Mouse (Mus musculus) urinary bladder, postnatal 4 days (tissue): ENCODE measurements around the gene Zfp385c.
A peak's percentile ranks its signal among the peaks of the same experiment; 100 is the strongest.
"Not testable (repeated sequence)": the region's sequence is repeated elsewhere in the genome, so short reads cannot be mapped to it uniquely, and the experiment has no call there.

Experiments
- DNase-seq, 2 experiments: peaks; one replicate each; pipeline ENCODE4 v3.0.0; 2021 to 2022; ENCODE audit warnings: low spot score in 2 of 2

The Zfp385c gene

DNA sequence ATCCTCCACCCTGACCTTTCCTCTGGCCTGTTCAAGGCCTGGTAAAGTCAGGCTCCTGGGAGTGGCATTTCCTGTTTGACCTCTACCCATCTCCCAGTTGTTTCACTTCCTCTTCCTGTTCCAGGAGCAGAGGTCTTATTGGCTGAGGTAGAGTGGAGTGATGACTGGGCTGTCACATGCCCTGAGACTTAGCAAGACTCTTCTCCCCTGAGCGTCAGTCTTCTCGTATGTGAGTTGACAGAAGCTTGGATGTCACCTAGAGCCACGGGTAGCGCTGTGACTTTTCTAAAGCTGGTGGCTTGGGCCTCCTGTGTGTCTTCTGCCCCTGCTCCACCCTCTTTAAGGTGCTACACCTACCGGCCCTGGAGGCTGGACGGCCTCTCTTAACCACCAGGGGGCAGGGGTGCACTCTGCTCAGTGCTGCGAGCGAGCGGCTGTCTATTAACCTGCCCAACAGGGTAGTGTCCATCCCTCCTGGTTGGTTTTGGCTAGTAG, 65.5 kb downstream of the Zfp385c start:
- peak; percentile 64 to 81 for DNase-seq

DNA sequence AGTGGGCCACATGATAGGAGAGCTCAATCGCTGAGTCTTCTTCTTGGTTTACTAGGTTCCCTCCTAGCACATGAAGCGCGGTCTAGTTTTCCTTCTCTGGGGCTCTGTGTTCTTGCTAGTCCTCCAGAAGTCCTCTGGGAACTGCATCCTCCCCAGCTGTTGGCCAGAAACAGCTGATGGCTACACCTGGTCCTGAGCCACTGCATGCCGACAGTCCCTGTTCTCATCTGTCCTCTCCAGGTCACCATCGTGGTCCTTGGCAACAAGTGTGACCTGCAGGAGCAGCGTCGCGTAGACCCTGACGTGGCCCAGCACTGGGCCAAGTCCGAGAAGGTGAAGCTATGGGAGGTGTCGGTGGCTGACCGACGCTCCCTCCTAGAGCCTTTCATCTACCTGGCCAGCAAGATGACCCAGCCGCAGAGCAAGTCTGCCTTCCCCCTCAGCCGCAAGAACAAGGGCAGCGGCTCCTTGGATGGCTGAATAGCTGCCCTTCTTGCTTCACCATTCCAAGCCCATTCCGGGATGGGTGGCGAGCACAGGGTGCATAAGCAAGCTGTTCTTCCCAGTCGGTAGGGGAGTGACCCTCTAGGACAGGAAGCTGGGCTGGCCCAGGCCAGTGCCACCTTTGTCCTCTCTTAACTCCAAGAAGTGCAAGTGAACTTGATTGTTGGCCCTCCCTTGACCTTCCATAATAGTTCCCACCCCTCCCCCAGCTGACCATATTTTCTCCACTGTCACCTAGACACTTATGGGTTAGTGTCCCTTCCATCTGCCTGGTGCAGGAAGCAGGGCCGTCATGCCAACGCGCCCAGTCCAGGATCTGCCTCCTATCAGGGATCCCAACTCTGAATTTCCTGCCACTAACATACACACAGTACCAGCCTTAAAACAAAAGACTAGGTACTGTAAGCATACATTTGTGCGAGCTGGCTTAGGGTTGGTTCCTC, 66.2 kb downstream of the Zfp385c start:
- DNase-seq: no peak

DNA sequence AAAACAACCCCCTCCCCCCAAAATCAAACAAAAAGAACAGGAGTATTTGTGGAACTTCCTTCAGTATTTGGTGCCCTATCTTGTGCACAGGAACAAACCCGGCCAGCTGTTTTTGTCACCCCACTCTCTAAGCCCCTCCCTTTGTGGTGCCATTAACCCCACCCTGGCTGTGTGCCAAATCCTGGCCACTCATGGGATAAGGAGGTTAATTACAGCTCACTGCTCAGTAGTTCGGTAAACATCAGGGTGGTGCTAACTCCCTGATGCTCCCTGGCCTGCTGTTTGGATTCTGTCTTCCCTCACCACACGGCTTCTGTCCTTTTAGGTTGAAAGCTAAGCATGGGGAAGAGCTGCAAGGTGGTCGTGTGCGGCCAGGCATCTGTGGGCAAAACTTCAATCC, 68.4 kb downstream of the Zfp385c start:
- DNase-seq: no peak

DNA sequence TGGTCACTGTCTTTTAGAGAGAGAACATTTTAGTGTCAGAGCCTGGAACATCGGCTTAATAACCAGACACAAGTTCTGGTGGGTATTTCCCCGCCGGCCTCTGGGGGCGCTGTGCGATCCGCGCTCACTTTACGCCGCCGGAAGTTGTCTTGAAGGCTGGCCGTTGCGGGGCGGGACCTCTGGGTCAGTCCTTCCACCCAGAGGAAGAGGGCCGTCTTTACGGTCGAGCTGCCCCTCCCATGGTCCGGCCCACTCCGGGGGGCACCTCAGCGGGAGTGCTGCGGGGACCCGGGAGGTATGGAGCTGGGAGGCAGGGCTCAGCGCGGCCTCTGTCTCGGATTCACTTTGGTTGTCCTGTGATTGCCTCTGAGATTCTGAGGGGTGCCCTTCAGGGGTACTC, 69.5 kb downstream of the Zfp385c start:
- peak; percentile 92 to 94 for DNase-seq

DNA sequence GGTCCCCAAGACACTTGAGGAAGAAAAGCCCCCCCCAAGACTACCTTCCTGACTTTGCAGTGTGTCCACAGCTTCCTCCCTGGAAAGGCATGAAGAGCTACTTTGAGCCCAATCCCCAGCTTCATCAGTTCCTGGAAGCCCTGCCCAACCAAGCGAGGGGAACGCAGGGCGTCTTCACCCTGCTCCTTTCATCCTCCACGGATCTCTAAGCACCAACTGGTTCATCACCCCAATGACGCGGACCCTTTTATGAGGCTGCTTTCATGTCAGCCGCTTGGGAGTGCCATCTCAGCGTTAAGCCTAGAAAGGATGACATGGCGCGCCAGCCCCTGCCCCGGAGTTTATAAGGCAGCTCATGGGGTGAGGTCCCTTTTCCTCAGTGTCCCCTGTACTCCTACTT, 72.3 kb downstream of the Zfp385c start, which contains the start of gene Dnajc7:
Dnajc7 (minus strand) TSS at position 187 of the 400 bp plus-strand sequence.
- no peak for DNase-seq

DNA sequence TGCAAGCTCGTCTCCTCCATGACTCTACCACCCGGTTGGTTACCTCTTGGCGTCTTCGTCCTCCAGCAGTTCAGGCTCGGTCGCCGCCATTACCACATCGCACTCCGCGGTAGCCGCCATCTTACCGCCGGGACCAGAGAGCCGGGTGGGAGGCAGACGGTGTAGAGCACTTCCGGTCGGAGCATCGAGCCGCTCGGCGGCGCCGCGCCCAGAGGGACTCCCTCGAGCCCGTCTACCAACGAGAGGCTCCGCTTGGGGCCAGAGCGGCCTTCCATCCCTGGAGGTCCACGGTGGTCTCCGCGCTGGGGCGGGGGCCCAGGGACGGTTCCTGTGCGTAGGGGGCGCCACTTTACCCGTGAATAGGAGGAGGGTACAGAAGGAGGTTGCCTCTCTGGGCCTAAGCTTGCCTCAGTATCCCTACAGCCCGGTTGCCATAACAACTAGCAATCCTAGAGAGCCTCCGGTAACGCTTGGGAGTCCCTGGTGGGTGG, 72.7 kb downstream of the Zfp385c start:
- DNase-seq: peak; percentile 93

DNA sequence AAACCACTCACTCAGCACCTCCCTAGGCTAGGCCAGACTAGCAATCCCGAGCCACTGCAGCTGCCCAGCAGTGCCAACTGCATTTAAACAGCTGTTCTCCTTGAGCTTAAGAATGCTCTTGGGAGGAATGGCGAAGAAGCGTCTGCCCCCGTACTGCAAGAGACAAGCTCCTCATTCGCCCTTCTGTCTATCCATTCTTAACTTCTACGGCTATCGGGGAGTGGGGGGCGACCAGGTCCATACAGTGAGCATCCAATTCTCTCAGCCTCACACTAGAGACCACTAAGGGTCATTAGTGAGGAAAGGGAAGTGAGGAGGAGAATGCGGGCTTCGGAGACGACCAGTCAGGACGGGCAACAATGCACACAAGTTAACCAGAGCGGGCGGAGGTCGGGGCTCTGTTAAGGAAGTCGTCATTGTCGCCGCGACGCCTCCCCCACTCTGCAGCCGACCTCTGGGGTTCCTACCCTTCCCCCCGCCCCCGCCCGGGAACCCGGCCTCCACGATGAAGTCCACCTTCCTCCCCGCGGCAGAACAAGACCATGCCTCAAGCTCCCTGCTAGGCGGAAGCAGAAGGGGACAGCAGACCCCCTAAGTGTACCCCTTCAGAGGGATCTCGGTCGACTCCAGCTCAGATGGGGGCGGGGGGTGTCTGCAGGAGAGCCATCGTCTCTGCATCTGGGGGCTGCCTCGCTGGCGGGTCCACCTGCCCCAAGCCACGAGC, 73.3 kb downstream of the Zfp385c start, which contains the start of gene Nkiras2:
Nkiras2 (plus strand) TSS at position 484 of the 724 bp plus-strand sequence.
- peak in 1 of 2 experiments; percentile 52 for DNase-seq

DNA sequence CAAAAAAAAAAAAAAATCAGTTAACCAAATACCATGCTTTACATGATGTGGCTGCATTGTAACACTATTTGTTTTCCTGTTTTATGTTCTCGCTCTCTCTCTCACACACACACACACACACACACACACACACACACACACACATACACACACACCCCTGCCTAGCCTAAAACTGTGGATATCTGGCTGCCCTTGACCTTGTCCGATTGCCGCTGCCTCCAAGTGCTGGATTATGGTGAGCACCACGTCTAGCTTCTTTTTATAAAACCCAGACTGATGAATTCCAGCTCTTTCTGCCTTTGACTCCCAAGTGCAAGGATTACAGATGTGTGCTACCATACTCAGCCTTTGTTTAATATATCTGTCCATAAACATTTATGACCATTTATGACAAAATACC, 74.8 kb downstream of the Zfp385c start:
- DNase-seq: no peak

DNA sequence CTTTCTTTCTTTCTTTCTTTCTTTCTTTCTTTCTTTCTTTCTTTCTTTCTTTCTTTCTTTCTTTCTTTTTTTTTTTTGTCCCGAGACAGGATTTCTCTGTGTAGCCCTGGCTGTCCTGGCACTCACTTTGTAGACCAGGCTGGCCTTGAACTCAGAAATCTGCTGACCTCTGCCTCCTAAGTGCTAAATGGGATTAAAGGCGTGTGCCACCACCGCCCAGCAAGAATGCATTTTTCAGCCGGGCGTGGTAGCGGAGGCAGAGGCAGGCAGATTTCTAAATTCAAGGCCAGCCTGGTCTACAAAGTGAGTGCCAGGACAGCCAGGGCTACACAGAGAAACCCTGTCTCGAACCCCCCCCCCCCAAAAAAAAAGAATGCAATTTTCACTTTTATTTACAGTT, 75.4 kb downstream of the Zfp385c start:
- DNase-seq: not testable (repeated sequence)

DNA sequence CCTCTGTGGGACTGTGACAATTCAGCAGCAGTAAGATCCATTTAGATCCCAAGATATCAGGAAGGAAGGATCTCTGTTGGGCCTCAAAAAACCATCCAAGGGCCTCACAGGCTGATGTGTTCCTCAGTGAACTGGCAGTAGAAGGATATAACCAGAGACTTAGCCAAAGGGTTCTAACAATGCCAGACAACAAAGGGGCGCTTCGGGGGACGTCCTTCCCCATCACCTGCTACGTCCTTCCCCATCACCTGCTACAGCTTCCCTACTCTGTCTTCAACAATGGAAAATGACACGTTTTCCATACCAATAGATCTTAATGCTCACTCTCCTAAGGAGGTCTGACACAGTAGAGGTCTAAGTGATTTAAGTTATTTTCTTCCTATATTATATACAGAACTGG, 75.9 kb downstream of the Zfp385c start:
- no peak for DNase-seq

DNA sequence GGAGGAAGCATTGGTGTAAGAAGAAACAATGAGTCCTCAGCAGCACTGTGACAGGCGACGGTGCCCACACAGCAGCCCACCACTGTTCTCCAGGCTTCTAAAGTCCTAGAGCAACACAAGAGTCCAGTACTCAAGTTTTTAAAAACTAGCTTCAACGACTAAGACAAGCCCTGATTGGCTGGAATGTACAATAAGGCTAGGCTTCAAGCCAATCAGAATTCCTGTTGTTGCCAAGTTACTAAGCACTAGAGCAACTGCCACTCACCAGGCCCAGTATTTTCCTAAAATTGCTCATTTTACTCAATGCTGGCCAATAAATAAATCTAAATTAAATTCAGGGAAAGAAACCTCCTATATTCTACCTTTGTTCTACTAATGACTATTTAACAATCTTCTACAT, 79.0 kb downstream of the Zfp385c start:
- DNase-seq: no peak

DNA sequence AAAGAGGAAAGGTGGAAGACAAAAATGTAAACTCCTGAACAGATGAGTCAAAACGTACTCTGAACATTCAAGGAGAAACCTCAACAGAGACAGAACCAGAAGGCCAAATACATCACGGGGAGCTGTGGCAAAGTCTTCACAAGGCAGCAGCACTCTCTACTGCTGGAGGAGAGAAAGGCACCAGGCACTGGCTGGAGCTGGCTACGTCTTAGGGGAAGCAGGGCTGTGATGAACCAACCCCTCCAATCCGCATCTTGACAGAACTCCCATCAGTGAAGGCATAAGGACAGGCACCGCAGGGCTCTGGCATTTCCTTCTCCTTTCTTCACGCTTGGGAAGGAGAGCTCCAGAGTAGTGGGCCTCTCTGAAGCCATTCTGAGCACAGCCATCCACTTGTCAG, 80.6 kb downstream of the Zfp385c start:
- no peak for DNase-seq

DNA sequence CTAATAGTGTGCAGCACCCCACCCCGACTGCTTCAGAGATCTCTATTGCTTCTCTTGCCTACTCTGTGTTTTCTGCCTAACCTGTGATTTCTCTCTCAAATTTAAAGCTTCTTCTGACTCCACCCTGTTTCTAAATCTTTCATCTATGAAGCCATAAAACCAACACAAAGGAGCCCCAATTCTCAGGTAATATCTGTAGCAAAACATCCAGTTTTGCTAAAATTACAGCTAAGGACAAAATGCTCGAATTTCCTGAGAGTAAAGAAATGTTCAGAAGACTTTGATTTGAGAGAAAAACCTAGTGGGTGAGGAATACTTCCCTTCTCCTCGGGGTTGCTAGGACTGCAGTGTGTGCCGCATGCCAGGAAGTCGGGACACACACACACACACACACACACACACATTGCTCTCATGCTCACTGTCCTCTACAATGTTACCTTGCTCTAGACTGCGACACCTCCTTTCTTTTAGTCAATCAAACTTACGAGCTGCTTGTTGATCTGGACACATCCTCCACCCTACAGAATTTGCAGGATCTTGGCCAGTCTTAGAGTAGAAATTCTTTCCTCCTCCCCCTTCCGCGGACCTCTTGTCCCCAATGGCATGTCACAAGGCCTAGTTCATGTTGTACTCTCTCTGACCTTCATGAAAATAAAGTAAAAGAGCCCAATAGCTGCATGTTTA, 82.1 kb downstream of the Zfp385c start:
- no peak for DNase-seq

DNA sequence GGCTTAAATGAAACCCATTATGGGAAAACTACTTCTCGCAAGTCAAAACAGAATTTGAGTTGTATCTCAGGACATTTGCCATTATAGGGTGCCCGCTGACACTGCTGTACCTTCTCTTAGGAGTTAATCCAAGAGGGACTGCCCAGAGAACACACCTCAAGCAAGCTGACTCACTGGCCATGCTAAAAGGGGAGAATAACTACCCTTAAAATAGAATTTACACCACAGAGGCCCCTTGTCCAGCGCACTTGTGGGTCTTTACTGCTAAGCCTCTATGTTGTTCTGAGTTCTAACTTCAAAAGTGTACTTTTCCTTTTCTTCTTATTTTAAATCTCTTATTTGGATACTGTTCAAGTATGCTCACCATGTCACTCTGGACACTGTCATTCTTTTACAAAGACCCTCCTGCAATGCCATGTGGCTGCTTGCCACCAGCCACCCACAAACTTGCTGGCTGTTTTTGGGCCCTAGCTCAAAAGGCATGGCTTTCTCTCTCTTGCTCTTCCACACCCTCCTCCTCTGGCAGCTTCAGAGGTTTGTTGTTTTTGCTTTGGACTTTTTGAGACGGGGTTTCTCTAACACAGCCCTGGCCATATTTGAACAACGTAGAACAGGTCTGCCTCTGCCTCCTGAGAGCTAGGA, 82.8 kb downstream of the Zfp385c start:
- DNase-seq: no peak

DNA sequence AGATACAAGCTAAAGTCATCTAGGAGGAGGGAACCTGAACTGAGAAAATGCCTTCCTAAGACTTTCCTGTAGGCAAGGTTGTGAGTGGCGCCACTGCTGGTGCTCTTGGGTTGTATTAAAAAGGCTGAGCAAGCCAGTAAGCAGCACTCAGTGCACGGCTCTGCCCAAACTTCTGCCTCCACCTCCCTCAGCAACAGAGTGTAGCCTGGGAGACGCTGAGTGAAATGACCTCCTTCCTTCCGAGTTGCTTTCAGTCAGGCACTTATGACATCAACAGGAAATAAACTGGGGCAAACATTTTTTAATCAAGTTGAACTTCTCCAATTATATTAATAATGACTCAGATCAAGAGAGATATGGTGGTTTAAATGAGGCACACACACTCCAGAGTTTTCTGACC, 83.5 kb downstream of the Zfp385c start:
- no peak for DNase-seq

DNA sequence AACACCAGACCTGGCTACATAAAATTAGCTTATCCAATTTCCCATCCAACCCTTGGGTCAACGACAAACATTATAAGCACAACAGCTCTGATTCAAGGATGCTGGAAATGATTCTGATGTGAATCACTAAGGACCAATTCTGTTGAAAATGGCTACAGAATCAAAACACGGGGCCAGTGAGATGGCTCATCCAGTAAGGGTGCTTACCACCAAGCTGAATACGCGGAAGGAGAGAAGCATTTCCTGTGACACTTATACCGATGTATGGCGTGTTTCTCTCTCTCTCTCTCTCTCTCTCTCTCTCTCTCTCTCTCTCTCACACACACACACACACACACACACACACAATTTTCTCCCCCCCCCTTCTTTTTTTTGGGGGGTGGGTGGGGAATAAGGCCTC, 85.1 kb downstream of the Zfp385c start:
- no peak for DNase-seq

DNA sequence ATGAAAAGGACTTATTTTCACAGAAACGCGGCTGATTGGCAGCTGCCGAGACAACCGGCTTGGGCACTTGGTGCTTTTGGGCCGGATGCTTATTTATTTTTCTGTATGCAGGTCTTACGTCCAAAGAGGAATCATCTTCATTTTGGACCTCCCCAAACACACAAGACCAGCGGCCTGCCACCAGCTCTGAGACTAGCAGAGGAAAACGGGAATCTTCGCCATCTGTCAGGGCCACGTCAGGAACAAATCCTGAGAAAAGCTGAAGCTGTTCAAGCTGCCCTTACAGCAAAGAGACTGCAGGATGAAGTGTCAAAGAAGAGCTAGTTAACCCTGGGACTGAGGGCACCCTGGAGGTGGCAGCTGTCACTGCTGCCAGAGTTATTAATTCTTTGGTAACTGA, 86.8 kb downstream of the Zfp385c start:
- no peak for DNase-seq

DNA sequence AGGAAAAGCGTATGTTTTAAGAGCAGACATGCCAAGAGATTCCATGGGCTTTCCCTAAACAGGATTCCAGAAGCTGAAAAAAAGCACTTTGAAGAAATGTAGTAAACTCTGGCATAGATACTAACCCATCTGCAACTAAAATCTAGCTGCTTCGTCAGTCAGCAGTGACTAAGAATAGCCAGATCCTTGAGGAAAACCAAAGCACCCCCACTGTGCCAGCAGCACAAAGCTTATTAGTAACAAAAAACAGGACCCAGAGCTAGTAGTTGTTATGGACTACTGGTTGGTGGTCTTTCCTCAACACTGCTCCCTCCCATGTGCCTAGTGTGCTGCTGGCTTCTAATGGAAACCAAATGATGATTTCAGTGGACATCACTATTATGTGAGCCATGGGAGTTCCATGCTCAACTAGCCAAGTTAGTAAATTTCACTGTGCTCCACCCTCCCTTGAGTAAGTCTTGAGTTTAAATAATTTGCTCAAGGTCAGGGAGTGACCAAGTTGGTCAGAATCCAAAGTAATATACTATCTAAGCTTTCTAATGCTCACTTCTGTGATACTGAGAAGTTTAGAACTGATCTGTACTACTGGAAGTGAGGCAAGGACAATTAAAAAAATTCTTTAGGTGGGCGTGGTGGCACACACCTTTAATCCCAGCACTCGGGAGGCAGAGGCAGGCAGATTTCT, 87.8 kb downstream of the Zfp385c start:
- DNase-seq: no peak

DNA sequence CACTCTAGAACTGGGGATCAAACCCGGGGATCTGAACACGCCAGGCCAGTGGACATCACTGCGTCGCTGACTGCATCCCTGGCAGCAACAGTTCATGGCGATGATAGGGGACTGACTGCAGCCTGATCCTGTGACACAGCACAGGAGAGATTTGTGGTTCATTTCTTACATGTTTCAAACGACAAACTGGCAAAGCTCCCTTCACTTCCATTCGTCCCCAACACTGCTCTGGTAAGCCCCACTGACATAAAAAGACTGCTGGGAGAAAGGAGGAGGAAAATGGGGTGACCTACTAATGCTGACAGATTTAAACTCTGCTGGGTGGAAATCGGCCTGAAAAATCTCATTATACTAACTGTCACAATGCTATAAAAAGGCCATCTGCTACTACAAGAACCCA, 88.4 kb downstream of the Zfp385c start:
- no peak for DNase-seq

DNA sequence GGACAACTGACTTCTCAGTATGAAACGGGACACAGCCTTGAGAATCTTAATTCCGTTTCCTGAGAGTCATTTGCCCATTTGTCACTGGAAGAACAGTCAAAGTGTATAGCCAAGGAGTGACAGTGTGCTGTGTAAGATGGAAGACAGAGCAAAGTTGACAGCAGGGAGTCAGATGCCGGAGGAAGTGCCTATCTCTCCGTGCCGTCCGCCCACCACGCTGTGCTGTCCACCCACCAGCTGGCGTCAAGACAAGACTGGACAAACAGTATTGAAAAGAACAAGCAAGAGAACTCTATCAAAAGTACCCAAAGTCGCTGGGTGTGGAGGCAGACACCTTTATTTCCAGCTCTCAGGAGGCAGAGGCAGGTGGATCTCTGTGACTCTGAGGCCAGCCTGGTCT, 89.1 kb downstream of the Zfp385c start:
- no peak for DNase-seq

DNA sequence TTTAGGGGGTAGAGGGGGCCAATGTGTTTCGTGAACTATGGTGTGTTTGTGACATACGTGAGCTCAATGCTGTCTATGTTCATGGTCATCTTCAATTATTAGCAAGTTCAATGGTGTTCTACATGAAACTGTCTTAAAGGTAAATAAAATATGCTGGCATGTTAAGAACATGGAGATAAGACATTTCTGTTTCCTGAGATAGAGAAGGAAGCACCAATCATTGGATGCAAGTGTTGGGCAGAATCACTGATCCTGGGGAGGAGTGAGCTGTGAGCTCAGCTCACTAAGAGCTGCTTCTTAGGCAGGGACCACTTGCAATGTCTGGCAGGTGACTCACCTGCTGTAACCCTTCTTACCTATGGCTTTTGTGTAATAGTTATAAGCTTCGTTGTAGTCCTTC, 90.9 kb downstream of the Zfp385c start:
- DNase-seq: no peak
